Mouse (Mus musculus): ENCODE measurements around the gene Calml3. TPM values are rescaled to one million over a fixed set of nuclear protein-coding genes. Genes with fewer than 3 reads are reported as not detected.

The Calml3 gene
- total and polyA plus RNA-seq, 2 experiments from 2014 or later: not detected

GRCm38 (mm10) chr13:3825726-3826125 lies 21.6 kb upstream of the Calml3 start:
- no peaks in the 10 kb centered on the region for H3K9me3 ChIP-seq (ENCODE audit: low read length)
- H3K4me3 ChIP-seq (ENCODE audit: low read depth, low read length): no peak overlapping the region
- H3K9ac ChIP-seq: no peak overlapping the region
- no peak for DNase-seq
- no peak overlapping the region for H3K27ac ChIP-seq (ENCODE audit: low read depth, low read length)
- H3K36me3 ChIP-seq (ENCODE audit: insufficient read depth): no peaks in the 10 kb centered on the region
- H3K4me2 ChIP-seq (ENCODE audit: low read depth): no peak overlapping the region
- ATAC-seq: no peak
- no peak for TF ChIP-seq CTCF (IDR thresholded peaks at IDR 0.05; ENCODE audit: low read depth)
- no peaks in the 10 kb centered on the region for H3K27me3 ChIP-seq (ENCODE audit: insufficient read depth, low read length)
- H3K4me1 ChIP-seq (ENCODE audit: insufficient read depth): no peaks in the 10 kb centered on the region

GRCm38 (mm10) chr13:3822105-3822504 lies 18.0 kb upstream of the Calml3 start:
- Histone ChIP-seq H3K9ac (no peak overlapping the region), H3K27ac (ENCODE audit: low read depth, low read length) (no peak overlapping the region), H3K4me1 (ENCODE audit: insufficient read depth) (no peaks in the 10 kb centered on the region), H3K4me3 (ENCODE audit: low read depth, low read length) (no peak overlapping the region), H3K27me3 (ENCODE audit: insufficient read depth, low read length) (no peaks in the 10 kb centered on the region), H3K9me3 (ENCODE audit: low read length) (no peaks in the 10 kb centered on the region), H3K36me3 (ENCODE audit: insufficient read depth) (no peaks in the 10 kb centered on the region), H3K4me2 (ENCODE audit: low read depth) (no peak overlapping the region)
- TF ChIP-seq CTCF (IDR thresholded peaks at IDR 0.05; ENCODE audit: low read depth): no peak
- DNase-seq (no peak), ATAC-seq (no peak)
- WGBS: 62% methylated on average over 4 of the region's 4 CpGs

- WGBS: 94% methylated on average over 2 of the region's 2 CpGs
Measured at GRCm38 (mm10) chr13:3818740-3819076, 14.6 kb upstream of the Calml3 start.

GRCm38 (mm10) chr13:3818012-3818739 lies 14.1 kb upstream of the Calml3 start:
- H3K9me3 ChIP-seq (ENCODE audit: low read length): no peaks in the 10 kb centered on the region
- H3K27me3 ChIP-seq (ENCODE audit: insufficient read depth, low read length): no peaks in the 10 kb centered on the region
- H3K9ac ChIP-seq: no peak overlapping the region
- 80% methylated on average over 5 of the region's 5 CpGs for WGBS
- H3K4me3 ChIP-seq (ENCODE audit: low read depth, low read length): no peak overlapping the region
- ATAC-seq (no peak), DNase-seq (no peak)
- H3K4me1 ChIP-seq (ENCODE audit: insufficient read depth): no peaks in the 10 kb centered on the region
- H3K27ac ChIP-seq (ENCODE audit: low read depth, low read length): no peak overlapping the region
- H3K36me3 ChIP-seq (ENCODE audit: insufficient read depth): no peaks in the 10 kb centered on the region
- no peak for TF ChIP-seq CTCF (IDR thresholded peaks at IDR 0.05; ENCODE audit: low read depth)
- H3K4me2 ChIP-seq (ENCODE audit: low read depth): no peak overlapping the region

More at GRCm38 (mm10) chr13:3818740-3819076, 14.6 kb upstream of the Calml3 start:
- ATAC-seq: no peak
- Histone ChIP-seq H3K27ac (ENCODE audit: low read depth, low read length) (no peak overlapping the region), H3K9me3 (ENCODE audit: low read length) (no peaks in the 10 kb centered on the region), H3K4me1 (ENCODE audit: insufficient read depth) (no peaks in the 10 kb centered on the region), H3K27me3 (ENCODE audit: insufficient read depth, low read length) (no peaks in the 10 kb centered on the region), H3K9ac (no peak overlapping the region), H3K4me2 (ENCODE audit: low read depth) (no peak overlapping the region), H3K4me3 (ENCODE audit: low read depth, low read length) (no peak overlapping the region), H3K36me3 (ENCODE audit: insufficient read depth) (no peaks in the 10 kb centered on the region)
- TF ChIP-seq CTCF (IDR thresholded peaks at IDR 0.05; ENCODE audit: low read depth): no peak
- no peak for DNase-seq

- no peaks in the 10 kb centered on the region for H3K27me3 ChIP-seq (ENCODE audit: insufficient read depth, low read length)
- DNase-seq: no peak
- 63% methylated on average over 7 of the region's 7 CpGs for WGBS
Measured at GRCm38 (mm10) chr13:3807131-3807827, 3.2 kb upstream of the Calml3 start.

GRCm38 (mm10) chr13:3805638-3806037 lies 1.5 kb upstream of the Calml3 start:
- H3K9me3 ChIP-seq (ENCODE audit: low read length): no peaks in the 10 kb centered on the region
- H3K27ac ChIP-seq (ENCODE audit: low read depth, low read length): no peak overlapping the region
- H3K4me2 ChIP-seq (ENCODE audit: low read depth): no peak overlapping the region
- no peak overlapping the region for H3K9ac ChIP-seq
- DNase-seq: no peak
- H3K36me3 ChIP-seq (ENCODE audit: insufficient read depth): no peaks in the 10 kb centered on the region
- no peak for TF ChIP-seq CTCF (IDR thresholded peaks at IDR 0.05; ENCODE audit: low read depth)
- H3K4me3 ChIP-seq (ENCODE audit: low read depth, low read length): no peak overlapping the region
- WGBS: 81% methylated on average over 5 of the region's 5 CpGs
- no peak for ATAC-seq
- H3K27me3 ChIP-seq (ENCODE audit: insufficient read depth, low read length): no peaks in the 10 kb centered on the region
- no peaks in the 10 kb centered on the region for H3K4me1 ChIP-seq (ENCODE audit: insufficient read depth)

More at GRCm38 (mm10) chr13:3807131-3807827, 3.2 kb upstream of the Calml3 start:
- no peak overlapping the region for H3K9ac ChIP-seq
- no peak overlapping the region for H3K27ac ChIP-seq (ENCODE audit: low read depth, low read length)
- no peaks in the 10 kb centered on the region for H3K36me3 ChIP-seq (ENCODE audit: insufficient read depth)
- H3K9me3 ChIP-seq (ENCODE audit: low read length): no peaks in the 10 kb centered on the region
- ATAC-seq: no peak
- no peaks in the 10 kb centered on the region for H3K4me1 ChIP-seq (ENCODE audit: insufficient read depth)
- no peak for TF ChIP-seq CTCF (IDR thresholded peaks at IDR 0.05; ENCODE audit: low read depth)
- no peak overlapping the region for H3K4me2 ChIP-seq (ENCODE audit: low read depth)
- no peak overlapping the region for H3K4me3 ChIP-seq (ENCODE audit: low read depth, low read length)

- 58% methylated on average over 2 of the region's 2 CpGs for WGBS
- Histone ChIP-seq H3K9me3 (ENCODE audit: low read length) (no peaks in the 10 kb centered on the region), H3K9ac (no peak overlapping the region), H3K4me1 (ENCODE audit: insufficient read depth) (no peaks in the 10 kb centered on the region), H3K4me2 (ENCODE audit: low read depth) (no peak overlapping the region), H3K4me3 (ENCODE audit: low read depth, low read length) (no peak overlapping the region), H3K36me3 (ENCODE audit: insufficient read depth) (no peaks in the 10 kb centered on the region), H3K27me3 (ENCODE audit: insufficient read depth, low read length) (no peaks in the 10 kb centered on the region), H3K27ac (ENCODE audit: low read depth, low read length) (no peak overlapping the region)
- ATAC-seq (no peak), DNase-seq (no peak)
- no peak for TF ChIP-seq CTCF (IDR thresholded peaks at IDR 0.05; ENCODE audit: low read depth)
Measured at GRCm38 (mm10) chr13:3805132-3805531, 1.0 kb upstream of the Calml3 start.

All from forebrain, postnatal 0 days (tissue).